Mouse (Mus musculus): Measurements from ENCODE around the gene Fscn3. TPM values are rescaled to one million over a fixed set of nuclear protein-coding genes. Genes with fewer than 3 reads are reported as not detected.

Fscn3 gene
- under 1 TPM in 1 of 4 experiments, not detected in 3; 0.16 TPM for total RNA-seq (2022)

DNA sequence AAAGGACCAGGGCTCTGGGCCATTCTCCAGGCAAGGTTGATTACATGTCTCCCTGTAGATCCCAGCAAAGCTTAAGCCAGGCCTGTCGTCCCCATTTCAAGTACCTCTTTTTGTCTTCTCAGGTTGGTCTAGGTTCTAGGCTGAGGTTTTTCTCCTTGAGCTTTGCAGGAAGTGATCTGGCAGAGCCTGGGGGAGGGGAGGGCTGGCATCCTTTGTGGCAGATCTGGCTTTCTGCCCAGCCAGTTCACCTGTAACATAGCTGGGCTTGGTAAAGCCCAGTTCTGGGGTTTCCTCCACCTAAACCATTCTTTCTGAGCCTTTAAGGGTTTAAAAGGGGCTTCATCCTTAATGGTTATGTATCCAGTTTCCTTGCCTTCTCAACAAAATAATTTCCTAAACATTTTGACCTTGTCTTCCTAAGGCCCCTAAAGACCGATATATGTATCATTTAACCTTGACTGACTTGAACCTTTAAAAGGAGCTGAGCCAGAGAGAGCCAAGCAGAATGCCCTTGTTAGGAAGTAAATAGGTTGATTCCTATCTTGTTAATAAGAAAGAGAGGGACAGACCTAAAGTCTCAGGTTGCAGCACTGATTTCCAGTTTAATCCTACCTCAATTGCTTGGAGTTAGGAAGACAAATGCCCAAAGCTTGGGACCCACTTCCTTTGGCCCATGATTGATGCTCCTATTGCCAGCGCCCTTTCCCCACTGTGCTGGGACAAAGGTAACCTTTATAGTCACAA is at the start of gene Fscn3:
Fscn3 (plus strand) TSS at position 694 of the 744 bp plus-strand sequence.
- DNase-seq, result no peak

DNA sequence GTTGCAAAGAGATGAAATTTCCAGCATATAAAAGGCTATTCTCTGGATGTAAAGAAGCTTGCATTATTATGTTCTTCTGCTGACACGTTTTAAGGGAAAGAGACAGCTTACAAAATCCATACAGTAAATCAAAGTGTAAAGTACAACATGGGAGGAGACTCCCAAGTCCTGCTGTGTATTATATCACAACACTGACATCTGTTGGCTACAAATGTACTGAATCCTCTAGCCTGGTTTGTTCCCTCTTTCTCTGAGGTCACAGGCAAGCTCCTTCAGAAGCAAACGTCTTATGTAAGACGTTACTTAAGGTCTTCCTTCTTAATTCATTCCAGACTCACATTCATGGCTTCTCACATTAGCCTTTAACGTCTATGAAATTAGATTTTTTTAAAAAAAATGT is 45.6 kb upstream of the Fscn3 start:
- no peak for DNase-seq

GRCm38 (mm10) chr6:28385169-28385568 is 42.4 kb upstream of the Fscn3 start:
- no peak for DNase-seq

- DNase-seq, result no peak
Measured at GRCm38 (mm10) chr6:28389038-28389437, 38.6 kb upstream of the Fscn3 start.

GRCm38 (mm10) chr6:28396051-28396852 is 31.3 kb upstream of the Fscn3 start:
- no peak for DNase-seq

GRCm38 (mm10) chr6:28396853-28397457 is 30.6 kb upstream of the Fscn3 start:
- DNase-seq, result no peak

- no peak for DNase-seq
Measured at GRCm38 (mm10) chr6:28397681-28398203, 29.8 kb upstream of the Fscn3 start, which contains the start of gene Zfp800. Zfp800 (minus strand) TSS chr6:28398005.

GRCm38 (mm10) chr6:28398726-28399125 is 28.9 kb upstream of the Fscn3 start:
- DNase-seq, result no peak

GRCm38 (mm10) chr6:28399791-28400190 is 27.8 kb upstream of the Fscn3 start:
- DNase-seq, result no peak

GRCm38 (mm10) chr6:28410053-28410452 is 17.5 kb upstream of the Fscn3 start:
- DNase-seq, result no peak

- no peak for DNase-seq
Measured at GRCm38 (mm10) chr6:28411236-28411635, 16.4 kb upstream of the Fscn3 start.

DNA sequence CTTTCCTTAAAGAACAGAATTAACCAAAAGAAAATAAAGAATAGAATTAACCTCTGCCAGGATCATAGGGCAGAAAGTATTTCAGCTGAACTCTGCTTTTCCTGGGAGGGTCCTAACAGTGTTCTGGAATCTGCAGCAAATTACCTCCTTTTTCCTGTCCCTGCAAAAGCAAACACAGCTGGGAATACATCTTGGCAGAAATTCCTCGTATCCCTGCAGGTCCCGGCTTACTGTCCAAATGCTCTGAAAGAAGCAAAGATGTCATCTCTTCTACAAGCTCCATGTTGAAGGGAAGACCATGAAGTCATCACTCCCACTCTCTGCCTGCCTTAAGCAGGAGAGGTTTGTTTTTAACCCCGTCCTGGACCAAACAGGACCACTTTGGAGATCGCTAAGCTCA is 10.6 kb upstream of the Fscn3 start:
- DNase-seq, result no peak

DNA sequence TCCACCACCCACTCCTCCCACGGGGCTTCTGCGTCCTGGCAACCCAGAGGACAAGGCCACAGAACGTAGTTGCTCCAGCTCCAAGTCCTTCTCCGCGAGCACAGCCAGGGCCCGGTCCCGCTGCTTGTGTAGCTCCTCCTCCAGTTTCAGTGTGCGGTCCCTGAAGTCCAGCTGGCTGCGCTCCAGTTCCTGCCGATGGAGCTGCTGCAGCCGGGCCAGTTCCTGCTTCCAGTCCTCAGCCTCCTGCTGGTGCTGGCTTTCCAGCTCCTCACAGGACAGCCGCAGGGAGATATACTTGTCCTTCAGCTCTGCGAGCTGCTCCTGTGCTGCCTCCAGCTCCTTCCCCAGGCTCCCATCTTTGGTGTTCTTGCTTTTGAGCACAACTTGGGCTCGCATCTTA is 9.1 kb upstream of the Fscn3 start:
- DNase-seq, result peak; percentile 76

GRCm38 (mm10) chr6:28419673-28420072 is 7.9 kb upstream of the Fscn3 start:
- DNase-seq, result no peak

DNA sequence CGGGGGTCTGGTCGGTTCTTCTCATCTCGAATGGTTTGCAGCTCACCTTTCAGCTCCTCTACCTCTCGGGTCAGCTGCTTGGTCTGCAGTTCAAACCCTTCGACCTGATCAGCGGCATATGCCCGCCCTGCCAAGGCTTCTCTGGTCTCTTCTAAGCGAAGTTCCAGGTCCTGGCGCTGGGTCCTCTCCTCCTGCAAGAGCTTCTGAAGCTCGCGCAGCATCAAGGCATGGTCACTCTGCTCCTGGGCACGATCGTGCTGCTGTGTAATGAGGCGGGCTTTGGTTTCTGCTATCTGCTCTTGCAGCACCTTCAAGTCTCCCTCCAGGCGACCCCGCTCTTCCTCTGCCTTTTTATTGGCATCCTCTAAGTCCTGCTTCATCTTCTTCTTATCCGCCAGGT is 7.2 kb upstream of the Fscn3 start:
- DNase-seq, result no peak

GRCm38 (mm10) chr6:28420865-28421264 is 6.7 kb upstream of the Fscn3 start:
- DNase-seq, result no peak

GRCm38 (mm10) chr6:28421469-28422000 is 6.1 kb upstream of the Fscn3 start:
- DNase-seq, result peak; percentile 96

- DNase-seq, result no peak
Measured at GRCm38 (mm10) chr6:28422651-28423290, 4.8 kb upstream of the Fscn3 start.

GRCm38 (mm10) chr6:28423313-28423712 is 4.3 kb upstream of the Fscn3 start, which contains the start of gene Arf5:
Arf5 (plus strand) TSS chr6:28423560.
- peak; percentile 88 for DNase-seq

DNA sequence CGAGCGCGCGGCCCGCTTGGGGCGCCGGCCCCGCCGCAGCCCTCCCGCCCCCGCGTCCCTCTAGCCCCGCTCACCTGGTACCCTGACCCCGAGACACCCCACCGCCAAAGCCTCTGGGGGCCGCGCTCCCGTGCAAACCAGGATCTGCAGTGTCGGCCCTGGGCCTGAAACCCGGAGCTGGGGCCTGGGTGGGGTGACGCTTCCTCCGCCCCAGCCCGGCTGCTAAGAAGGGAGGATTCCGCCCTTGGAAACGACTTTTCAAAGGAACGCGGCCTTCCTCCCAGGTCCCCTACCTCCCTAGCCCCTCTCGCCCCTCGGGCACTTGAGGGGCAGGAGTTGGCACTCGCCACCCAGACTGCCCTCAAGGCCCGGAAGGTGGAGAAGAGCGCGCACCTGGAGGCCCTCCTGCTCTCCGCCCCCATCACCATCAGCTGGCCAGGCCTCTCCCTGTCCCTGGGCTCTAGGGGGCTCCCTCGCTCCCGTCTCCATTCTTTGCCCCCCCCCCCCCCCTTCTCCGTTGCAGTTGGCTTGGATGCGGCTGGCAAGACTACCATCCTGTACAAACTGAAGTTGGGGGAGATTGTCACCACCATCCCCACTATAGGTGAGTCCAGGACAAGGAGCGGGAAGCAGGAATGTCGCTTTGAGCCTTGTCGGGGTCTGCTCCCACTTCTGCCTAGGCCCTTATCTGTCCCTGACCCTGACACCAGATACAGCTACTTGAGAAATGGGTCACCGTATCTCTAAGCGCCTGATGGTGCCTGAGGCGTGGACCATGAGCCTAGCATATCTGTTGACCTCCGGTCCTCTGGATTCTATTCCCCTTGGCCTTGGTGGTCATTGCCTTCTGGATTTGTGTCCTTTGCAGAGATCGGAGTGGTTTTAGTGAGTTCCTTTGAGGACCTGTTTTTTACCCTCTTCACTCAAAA is 3.6 kb upstream of the Fscn3 start:
- peak; percentile 44 for DNase-seq

DNA sequence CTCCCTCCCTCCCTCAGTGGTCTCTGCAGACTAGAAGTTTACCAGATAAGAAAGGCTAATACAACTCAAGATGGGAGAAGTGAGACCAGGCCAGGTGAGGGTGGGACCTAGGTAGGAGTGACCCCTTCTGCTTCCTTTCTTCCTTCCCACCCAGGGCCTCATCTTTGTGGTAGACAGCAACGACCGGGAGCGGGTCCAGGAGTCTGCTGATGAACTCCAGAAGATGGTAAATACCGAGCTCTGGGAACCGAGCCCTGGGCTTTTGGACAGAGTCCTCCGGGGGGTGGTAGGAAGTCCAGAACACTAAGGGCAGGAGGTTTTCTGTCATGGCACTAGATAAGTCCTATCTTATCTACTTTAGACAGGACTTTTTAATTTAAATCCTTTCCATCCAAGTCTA is 2.6 kb upstream of the Fscn3 start:
- no peak for DNase-seq
